Mouse (Mus musculus): ENCODE measurements around the gene Podnl1.

- TF ChIP-seq CTCF (IDR thresholded peaks at IDR 0.05; ENCODE audit: low read depth) (no peak), EP300 (IDR thresholded peaks at IDR 0.05; ENCODE audit: low read depth) (no peak)
These were observed 24.1 kb upstream of the Podnl1 start for GRCm38 (mm10) chr8:84101476-84102270.

All from liver, embryonic 14.5 days (tissue).